Mouse (Mus musculus): ENCODE data around the gene Auts2.

The Auts2 gene

GRCm38 (mm10) chr5:132391831-132392763 is 151.0 kb downstream of the Auts2 start:
- DNase-seq (ENCODE audit: low read depth in 2 of 2, low spot score in 2 of 2): no peak

- no peak for DNase-seq (ENCODE audit: low read depth in 2 of 2, low spot score in 2 of 2)
Measured at GRCm38 (mm10) chr5:132388746-132389145, 154.4 kb downstream of the Auts2 start.

- DNase-seq (ENCODE audit: low read depth in 2 of 2, low spot score in 2 of 2): no peak
Measured at GRCm38 (mm10) chr5:132385244-132385855, 157.8 kb downstream of the Auts2 start.

GRCm38 (mm10) chr5:132380261-132380660 is 162.9 kb downstream of the Auts2 start:
- DNase-seq (ENCODE audit: low read depth in 2 of 2, low spot score in 2 of 2): no peak

- DNase-seq (ENCODE audit: low read depth in 2 of 2, low spot score in 2 of 2): no peak
Measured at GRCm38 (mm10) chr5:132378977-132379376, 164.2 kb downstream of the Auts2 start.

- DNase-seq (ENCODE audit: low read depth in 2 of 2, low spot score in 2 of 2): no peak
Measured at GRCm38 (mm10) chr5:132375130-132375529, 168.0 kb downstream of the Auts2 start.

GRCm38 (mm10) chr5:132373471-132374075 is 169.6 kb downstream of the Auts2 start:
- no peak for DNase-seq (ENCODE audit: low read depth in 2 of 2, low spot score in 2 of 2)

- DNase-seq (ENCODE audit: low read depth in 2 of 2, low spot score in 2 of 2): no peak
Measured at GRCm38 (mm10) chr5:132372605-132373004, 170.5 kb downstream of the Auts2 start.

- DNase-seq (ENCODE audit: low read depth in 2 of 2, low spot score in 2 of 2): no peak
Measured at GRCm38 (mm10) chr5:132368678-132369088, 174.5 kb downstream of the Auts2 start.

- no peak for DNase-seq (ENCODE audit: low read depth in 2 of 2, low spot score in 2 of 2)
Measured at GRCm38 (mm10) chr5:132361276-132361675, 181.9 kb downstream of the Auts2 start.

GRCm38 (mm10) chr5:132357726-132358125 is 185.4 kb downstream of the Auts2 start:
- no peak for DNase-seq (ENCODE audit: low read depth in 2 of 2, low spot score in 2 of 2)

- no peak for DNase-seq (ENCODE audit: low read depth in 2 of 2, low spot score in 2 of 2)
Measured at GRCm38 (mm10) chr5:132355935-132356334, 187.2 kb downstream of the Auts2 start.

- no peak for DNase-seq (ENCODE audit: low read depth in 2 of 2, low spot score in 2 of 2)
Measured at GRCm38 (mm10) chr5:132352437-132352836, 190.7 kb downstream of the Auts2 start.

- DNase-seq (ENCODE audit: low read depth in 2 of 2, low spot score in 2 of 2): no peak
Measured at GRCm38 (mm10) chr5:132351139-132351538, 192.0 kb downstream of the Auts2 start.

GRCm38 (mm10) chr5:132341315-132341714 is 201.8 kb downstream of the Auts2 start:
- no peak for DNase-seq (ENCODE audit: low read depth in 2 of 2, low spot score in 2 of 2)

- DNase-seq (ENCODE audit: low read depth in 2 of 2, low spot score in 2 of 2): no peak
Measured at GRCm38 (mm10) chr5:132337677-132338076, 205.5 kb downstream of the Auts2 start.

GRCm38 (mm10) chr5:132335719-132336118 is 207.4 kb downstream of the Auts2 start:
- no peak for DNase-seq (ENCODE audit: low read depth in 2 of 2, low spot score in 2 of 2)

GRCm38 (mm10) chr5:132334796-132335195 is 208.3 kb downstream of the Auts2 start:
- no peak for DNase-seq (ENCODE audit: low read depth in 2 of 2, low spot score in 2 of 2)

- no peak for DNase-seq (ENCODE audit: low read depth in 2 of 2, low spot score in 2 of 2)
Measured at GRCm38 (mm10) chr5:132333744-132334143, 209.4 kb downstream of the Auts2 start.

- no peak for DNase-seq (ENCODE audit: low read depth in 2 of 2, low spot score in 2 of 2)
Measured at GRCm38 (mm10) chr5:132332521-132332920, 210.6 kb downstream of the Auts2 start.

GRCm38 (mm10) chr5:132329171-132329936 is 213.8 kb downstream of the Auts2 start:
- DNase-seq (ENCODE audit: low read depth in 2 of 2, low spot score in 2 of 2): no peak

All from CD8-positive naive resting alpha-beta T cell, adult 2 months (primary cell).